Mouse (Mus musculus): ENCODE measurements around the gene Pcbp2. TPM values are rescaled to one million over a fixed set of nuclear protein-coding genes. Genes with fewer than 3 reads are reported as not detected.

Gene Pcbp2
- total RNA-seq, 2 experiments from 2014 or later = 418 to 491 TPM

- no peak for DNase-seq
These were observed 36.5 kb downstream of the Pcbp2 start for GRCm38 (mm10) chr15:102506864-102507263.

GRCm38 (mm10) chr15:102507561-102507960 is 37.2 kb downstream of the Pcbp2 start:
- DNase-seq = no peak

GRCm38 (mm10) chr15:102508336-102508735 is 38.0 kb downstream of the Pcbp2 start:
- no peak for DNase-seq

GRCm38 (mm10) chr15:102510110-102510509 is 39.8 kb downstream of the Pcbp2 start:
- no peak for DNase-seq

GRCm38 (mm10) chr15:102510590-102511284 is 40.4 kb downstream of the Pcbp2 start:
- peak; percentile 83 to 85 for DNase-seq

- no peak for DNase-seq
These were observed 41.0 kb downstream of the Pcbp2 start for GRCm38 (mm10) chr15:102511285-102511833.

GRCm38 (mm10) chr15:102512010-102512409 is 41.7 kb downstream of the Pcbp2 start:
- DNase-seq = no peak

- no peak for DNase-seq
These were observed 42.1 kb downstream of the Pcbp2 start for GRCm38 (mm10) chr15:102512471-102512870.

GRCm38 (mm10) chr15:102513004-102513403 is 42.7 kb downstream of the Pcbp2 start:
- DNase-seq = no peak

- DNase-seq = no peak
These were observed 44.9 kb downstream of the Pcbp2 start for GRCm38 (mm10) chr15:102515261-102515660.

- no peak for DNase-seq
These were observed 45.5 kb downstream of the Pcbp2 start for GRCm38 (mm10) chr15:102515791-102516190.

GRCm38 (mm10) chr15:102516293-102516692 is 46.0 kb downstream of the Pcbp2 start:
- DNase-seq = no peak

GRCm38 (mm10) chr15:102516728-102517404 is 46.5 kb downstream of the Pcbp2 start, which contains the start of gene Map3k12:
Gene Map3k12 (minus strand): TSS chr15:102517064.
- DNase-seq = peak; percentile 80 to 85

- DNase-seq = no peak
These were observed 47.3 kb downstream of the Pcbp2 start for GRCm38 (mm10) chr15:102517631-102517975.

- peak; percentile 100 for DNase-seq
These were observed 47.9 kb downstream of the Pcbp2 start, which contains the start of gene Tarbp2 for GRCm38 (mm10) chr15:102517976-102518858. Gene Tarbp2 (plus strand): TSS chr15:102518192.

GRCm38 (mm10) chr15:102518859-102519201 is 48.5 kb downstream of the Pcbp2 start:
- DNase-seq = no peak

- no peak for DNase-seq
These were observed 49.1 kb downstream of the Pcbp2 start for GRCm38 (mm10) chr15:102519211-102520141.

- DNase-seq = no peak
These were observed 50.1 kb downstream of the Pcbp2 start for GRCm38 (mm10) chr15:102520416-102520815.

GRCm38 (mm10) chr15:102521480-102521879 is 51.1 kb downstream of the Pcbp2 start:
- DNase-seq = no peak

GRCm38 (mm10) chr15:102524892-102525485 is 54.6 kb downstream of the Pcbp2 start, which contains the start of gene Npff:
Gene Npff (minus strand): TSS chr15:102524942.
- peak; percentile 66 to 84 for DNase-seq

Measured in heart, adult 18-20 months (tissue).